Mouse (Mus musculus) heart, adult 8-10 months (tissue): ENCODE data around the gene Hspb11. TPM values are rescaled to one million over a fixed set of nuclear protein-coding genes. Genes with fewer than 3 reads are reported as not detected.

Experiments used
- DNase-seq: peaks from one replicate; pipeline ENCODE4 v3.0.0; 2022; ENCODE audit warnings: low spot score
- total RNA-seq, 4 experiments: library from RNA; stranded (reverse); gene quantifications; 2 replicates each; pipeline ENCODE4 v1.2.4; 2022

The Hspb11 gene
- total RNA-seq, 4 experiments from 2014 or later = 10.1 to 12.3 (median 10.2) TPM

DNA sequence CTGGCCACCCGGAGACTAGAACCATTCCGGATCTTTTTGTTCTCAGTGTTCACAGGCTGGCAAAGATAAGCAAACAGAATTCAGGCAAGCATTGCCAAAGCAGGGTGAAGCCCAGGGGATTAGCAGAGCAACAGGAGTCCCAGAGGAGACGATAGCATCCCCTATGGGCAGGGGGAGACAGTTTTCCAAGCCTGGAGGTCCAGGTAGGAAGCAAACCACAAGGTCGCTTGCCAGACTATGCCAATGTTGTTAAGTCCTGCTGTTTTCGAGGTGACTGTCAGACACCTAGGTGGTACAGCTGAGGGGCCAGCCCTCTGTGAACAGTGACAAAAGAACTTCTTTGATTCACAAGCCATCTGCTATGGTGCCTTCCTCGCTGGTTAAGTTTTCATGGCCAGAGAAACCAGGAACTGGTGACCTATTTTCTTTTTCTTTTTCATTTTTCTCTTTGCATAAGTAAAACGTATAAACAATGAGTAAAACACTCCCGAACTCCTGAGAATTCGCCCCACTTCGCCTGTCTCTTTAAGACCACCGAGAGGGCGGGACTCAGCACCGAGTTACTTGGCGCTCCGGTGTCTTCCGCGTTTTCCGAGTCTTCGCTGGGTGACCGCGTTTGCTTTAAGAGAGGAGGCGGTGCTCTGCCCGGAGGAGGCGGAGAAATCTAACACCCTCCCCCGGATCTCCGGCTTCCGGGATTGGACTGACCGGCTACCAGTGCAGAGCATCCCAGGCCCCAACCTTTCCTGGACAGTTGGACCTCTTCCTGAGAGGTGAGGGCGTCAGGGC lies 60.5 kb downstream of the Hspb11 start, which contains the start of gene Yipf1:
Gene Yipf1, plus strand, starts transcription at position 674 of the 789 bp plus-strand sequence.
- DNase-seq = peak; percentile 96

GRCm38 (mm10) chr4:107314479-107314805 lies 61.0 kb downstream of the Hspb11 start:
- DNase-seq = no peak

DNA sequence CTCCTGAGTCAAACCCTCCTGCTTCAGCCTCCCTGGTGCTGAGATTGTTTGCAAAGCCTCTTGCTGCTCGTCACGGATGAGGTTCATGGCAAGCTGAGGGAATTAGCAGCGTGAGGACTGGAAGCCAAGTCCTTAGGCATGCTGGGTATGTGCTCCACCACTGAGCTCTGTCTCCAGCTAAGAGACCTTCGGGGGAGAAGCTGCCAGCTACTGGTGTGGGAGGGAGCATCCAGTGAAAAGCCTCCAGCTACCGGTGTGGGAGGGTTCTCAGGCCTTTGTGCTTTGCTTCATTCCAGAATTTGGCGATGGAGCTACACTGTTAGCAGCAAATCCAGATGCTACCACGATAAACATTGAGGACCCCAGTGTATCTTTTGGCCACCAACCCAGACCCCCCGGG lies 65.3 kb downstream of the Hspb11 start:
- no peak for DNase-seq

DNA sequence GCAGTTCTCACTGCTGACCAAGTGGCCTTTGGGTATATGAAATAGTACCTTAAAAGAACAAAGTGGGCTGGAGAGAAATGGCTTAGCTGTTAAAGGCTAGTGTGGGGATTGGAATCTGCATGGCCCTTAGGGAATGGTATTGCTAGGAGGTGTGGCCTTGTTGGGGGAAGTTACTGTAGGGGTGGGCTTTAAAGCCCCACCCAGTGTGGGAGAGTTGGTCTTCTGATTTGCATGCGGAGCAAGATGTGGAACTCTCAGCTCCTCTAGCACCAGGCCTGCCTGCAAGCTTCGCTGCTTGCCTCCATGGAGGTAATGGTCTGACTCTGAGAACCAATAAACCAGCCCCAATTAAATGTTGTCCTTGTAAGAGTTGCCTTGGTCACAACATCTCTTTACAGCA lies 67.6 kb downstream of the Hspb11 start:
- DNase-seq = no peak

- no peak for DNase-seq
Observed at GRCm38 (mm10) chr4:107323113-107323512, 69.7 kb downstream of the Hspb11 start.

GRCm38 (mm10) chr4:107328530-107328929 lies 75.1 kb downstream of the Hspb11 start:
- no peak for DNase-seq

Other genes with a start within 250 kb of the Hspb11 start
- gene Mrpl37, start 186.7 kb upstream of the Hspb11 start, total RNA-seq = 100 to 1,000 TPM in 1 of 4 experiments, 10 to 100 TPM in 3; 93.9 to 102 (median 96.0) TPM
- gene Cyb5rl, start 186.6 kb upstream of the Hspb11 start, total RNA-seq = 10 to 100 TPM; 24.2 to 35.1 (median 27.8) TPM
- not detected for gene Cdcp2, start 156.7 kb upstream of the Hspb11 start, total RNA-seq
- 100 to 1,000 TPM; 121 to 126 (median 122) TPM for gene Tmem59, start 75.2 kb upstream of the Hspb11 start, total RNA-seq
- 10 to 100 TPM; 10.7 to 15.1 (median 12.2) TPM for gene Tceanc2, start 74.5 kb upstream of the Hspb11 start, total RNA-seq
- not detected for gene Ldlrad1, start 44.4 kb upstream of the Hspb11 start, total RNA-seq
- gene Lrrc42, start 61 bp upstream of the Hspb11 start, total RNA-seq = 10 to 100 TPM in 2 of 4 experiments, 1 to 10 TPM in 2; 8.5 to 11.0 (median 10.2) TPM
- not detected for gene Dio1, start 53.6 kb downstream of the Hspb11 start, total RNA-seq
- gene Yipf1, start 60.8 kb downstream of the Hspb11 start, total RNA-seq = 10 to 100 TPM; 16.6 to 20.3 (median 18.0) TPM
- 10 to 100 TPM in 3 of 4 experiments, 1 to 10 TPM in 1; 9.7 to 12.6 (median 10.7) TPM for gene Ndc1, start 114.2 kb downstream of the Hspb11 start, total RNA-seq
- gene Glis1, start 181.0 kb downstream of the Hspb11 start, total RNA-seq = under 1 TPM in 2 of 4 experiments, not detected in 2; 0.19 to 0.28 TPM